Mouse (Mus musculus): ENCODE measurements around the gene Itga6.

DNA sequence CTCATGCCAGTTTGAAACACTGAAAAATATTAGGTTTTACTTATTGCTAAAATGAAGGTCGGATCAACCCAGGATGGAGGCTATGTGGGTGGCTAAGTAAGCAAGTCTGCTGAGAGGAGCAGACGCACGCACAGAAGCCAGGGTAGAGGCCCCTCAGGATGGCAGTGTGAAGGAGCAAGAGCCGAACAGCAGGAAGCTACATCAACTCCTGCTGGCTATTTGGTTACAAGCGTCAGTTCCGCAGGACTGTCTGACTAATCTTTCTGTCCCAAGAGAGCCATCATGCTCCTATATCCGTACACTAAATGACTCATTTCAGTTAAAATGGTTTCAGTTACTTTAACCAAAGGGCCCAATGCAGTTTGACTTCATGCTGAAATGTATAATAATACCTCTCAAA, 46.5 kb upstream of the Itga6 start:
- TF ChIP-seq CTCF (IDR thresholded peaks at IDR 0.05; ENCODE audit: low read depth, low read length) (no peak), POLR2AphosphoS5 (IDR thresholded peaks at IDR 0.05; ENCODE audit: insufficient replicate concordance, low read depth, low read length) (no peak), GATA2 (IDR thresholded peaks at IDR 0.05; ENCODE audit: borderline replicate concordance, low read depth, low read length) (no peak)
